Mouse (Mus musculus): Measurements from ENCODE around the gene Aebp1. TPM values are rescaled to one million over a fixed set of nuclear protein-coding genes. Genes with fewer than 3 reads are reported as not detected.
A peak's percentile ranks its signal among the peaks of the same experiment; 100 is the strongest.

The Aebp1 gene
- 8.9 and 9.7 TPM in 2 replicates for polyA plus RNA-seq (2014; fragmentation: Nextera tagmentation; extraction: Ambion mirVana)

DNA sequence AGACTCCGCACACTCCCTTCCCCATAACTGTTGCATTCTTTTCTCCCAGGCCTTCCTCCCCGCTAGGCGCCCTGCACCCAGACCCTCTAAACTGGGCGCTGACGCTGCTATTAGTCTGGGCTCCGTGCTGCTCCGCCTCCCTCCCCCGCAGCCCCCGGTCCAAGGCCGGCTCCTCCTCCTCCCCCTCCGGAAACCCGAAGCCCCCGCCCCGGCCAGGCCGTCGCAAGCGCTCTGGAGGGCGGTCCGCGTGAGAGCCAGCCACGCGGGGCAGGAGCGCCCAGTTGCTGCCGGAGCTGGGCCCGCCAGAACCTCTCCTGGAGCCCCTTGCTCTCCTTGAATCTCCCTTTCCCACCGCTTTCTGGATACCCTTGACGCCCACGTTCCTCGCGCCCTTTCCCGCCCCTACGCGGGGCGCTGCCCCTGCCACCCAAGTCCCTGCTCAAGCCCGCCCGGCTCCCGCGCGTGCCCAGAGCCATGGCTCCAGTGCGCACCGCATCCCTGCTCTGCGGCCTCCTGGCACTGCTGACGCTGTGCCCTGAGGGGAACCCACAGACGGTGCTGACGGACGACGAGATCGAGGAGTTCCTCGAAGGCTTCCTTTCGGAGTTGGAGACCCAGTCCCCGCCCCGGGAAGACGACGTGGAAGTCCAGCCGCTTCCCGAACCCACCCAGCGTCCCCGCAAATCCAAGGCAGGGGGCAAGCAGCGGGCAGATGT is at the start of gene Aebp1:
Gene Aebp1, plus strand, starts transcription at position 270 of the 716 bp plus-strand sequence.
- Histone ChIP-seq H3K9ac (ENCODE audit: low read length) (peak within 1 kb of the TSS; percentile 19; the same call in 1 of the 2 replicates), H3K27ac (ENCODE audit: low read depth, low read length) (no peak within 1 kb of the TSS), H3K4me2 (ENCODE audit: low read depth) (peak within 1 kb of the TSS; percentile 46), H3K4me1 (ENCODE audit: control insufficient read depth, insufficient read depth, low read length) (peaks cover 5% of the 10 kb centered on the region; the same call in 1 of the 2 replicates), H3K9me3 (ENCODE audit: control insufficient read depth, low read length) (no peaks in the 10 kb centered on the region), H3K36me3 (ENCODE audit: control insufficient read depth, insufficient read depth, low read length) (no peaks in the 10 kb centered on the region), H3K27me3 (ENCODE audit: control insufficient read depth, insufficient read depth, low read length) (peaks cover 17% of the 10 kb centered on the region), H3K4me3 (ENCODE audit: low read depth, low read length) (peak within 1 kb of the TSS; percentile 31)
- 3% methylated on average over 50 of the region's 59 CpGs for WGBS
- DNase-seq (ENCODE audit: low spot score) (peak; percentile 45), ATAC-seq (ENCODE audit: insufficient read depth, low FRiP score, low TSS enrichment) (no peak)

DNA sequence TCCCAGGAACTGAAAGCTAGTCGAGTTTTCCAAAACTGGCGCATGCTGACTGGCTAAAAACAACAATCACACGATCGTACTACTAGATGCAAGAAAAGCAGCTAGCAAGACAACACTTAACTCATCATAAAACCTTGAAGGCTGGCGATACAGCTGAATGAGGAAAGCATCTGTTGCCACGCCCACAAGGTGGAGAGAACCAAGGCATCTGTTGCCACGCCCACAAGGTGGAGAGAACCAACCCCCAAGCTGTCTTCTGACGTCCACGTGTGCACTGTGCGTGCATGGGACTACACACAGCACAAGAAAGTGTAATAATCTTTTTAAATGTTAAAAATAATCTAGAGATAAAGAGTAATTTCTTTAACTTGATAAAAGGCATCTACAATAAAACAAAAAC is 48.4 kb upstream of the Aebp1 start:
- no peak for ATAC-seq (ENCODE audit: insufficient read depth, low FRiP score, low TSS enrichment)
- DNase-seq (ENCODE audit: low spot score) = no peak
- no peak overlapping the region for H3K4me3 ChIP-seq (ENCODE audit: low read depth, low read length)
- no peaks in the 10 kb centered on the region for H3K4me1 ChIP-seq (ENCODE audit: control insufficient read depth, insufficient read depth, low read length)
- H3K27me3 ChIP-seq (ENCODE audit: control insufficient read depth, insufficient read depth, low read length) = no peaks in the 10 kb centered on the region
- no peak overlapping the region for H3K4me2 ChIP-seq (ENCODE audit: low read depth)
- H3K27ac ChIP-seq (ENCODE audit: low read depth, low read length) = no peak overlapping the region
- H3K9me3 ChIP-seq (ENCODE audit: control insufficient read depth, low read length) = no peaks in the 10 kb centered on the region
- no peaks in the 10 kb centered on the region for H3K36me3 ChIP-seq (ENCODE audit: control insufficient read depth, insufficient read depth, low read length)
- 80% methylated on average over 10 of the region's 10 CpGs for WGBS
- no peak overlapping the region for H3K9ac ChIP-seq (ENCODE audit: low read length)

DNA sequence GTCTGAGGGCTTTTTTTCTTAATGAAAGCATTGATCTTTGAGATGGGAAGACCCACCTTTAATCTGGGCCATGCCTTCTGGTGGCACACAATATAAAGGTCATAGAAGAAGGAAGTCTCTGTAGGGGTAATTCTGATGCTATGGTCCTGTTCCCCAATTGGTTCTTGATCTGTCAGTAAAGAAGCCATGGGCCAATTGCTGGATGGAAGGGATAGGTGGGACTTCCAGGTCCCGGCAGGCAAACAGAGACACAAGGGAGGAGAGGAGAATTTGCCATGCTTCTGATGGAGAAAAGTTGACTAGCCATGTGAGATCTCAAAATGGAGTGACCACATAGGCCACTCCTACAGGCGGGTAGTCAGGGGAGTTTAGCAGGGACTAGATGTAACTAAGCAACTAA is 42.5 kb upstream of the Aebp1 start:
- H3K4me3 ChIP-seq (ENCODE audit: low read depth, low read length) = no peak overlapping the region
- no peak overlapping the region for H3K9ac ChIP-seq (ENCODE audit: low read length)
- no peaks in the 10 kb centered on the region for H3K9me3 ChIP-seq (ENCODE audit: control insufficient read depth, low read length)
- no peaks in the 10 kb centered on the region for H3K4me1 ChIP-seq (ENCODE audit: control insufficient read depth, insufficient read depth, low read length)
- H3K27ac ChIP-seq (ENCODE audit: low read depth, low read length) = no peak overlapping the region
- no peaks in the 10 kb centered on the region for H3K27me3 ChIP-seq (ENCODE audit: control insufficient read depth, insufficient read depth, low read length)
- DNase-seq (ENCODE audit: low spot score) (no peak), ATAC-seq (ENCODE audit: insufficient read depth, low FRiP score, low TSS enrichment) (no peak)
- no peak overlapping the region for H3K4me2 ChIP-seq (ENCODE audit: low read depth)
- 62% methylated on average over 2 of the region's 2 CpGs for WGBS
- no peaks in the 10 kb centered on the region for H3K36me3 ChIP-seq (ENCODE audit: control insufficient read depth, insufficient read depth, low read length)

DNA sequence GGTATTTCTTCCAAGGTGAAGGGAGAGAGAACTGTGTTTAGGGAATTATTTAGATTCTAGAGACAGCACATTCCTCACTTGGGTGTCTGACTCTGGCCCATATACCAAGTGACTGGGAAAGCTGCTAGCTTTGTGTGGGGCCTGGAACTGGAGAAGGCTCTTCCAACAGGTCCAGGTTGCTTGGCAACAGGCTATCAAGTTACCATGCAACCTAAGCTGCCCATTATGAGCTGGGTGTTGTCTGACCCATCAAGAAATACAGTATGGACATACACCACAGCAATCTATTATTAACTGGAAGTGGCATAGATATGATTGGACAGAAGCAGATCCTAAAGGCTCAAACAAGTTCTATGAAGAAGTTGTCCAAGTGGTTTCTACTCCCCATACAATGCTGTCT is 36.3 kb upstream of the Aebp1 start:
- Histone ChIP-seq H3K9me3 (ENCODE audit: control insufficient read depth, low read length) (no peaks in the 10 kb centered on the region), H3K9ac (ENCODE audit: low read length) (no peak overlapping the region), H3K27ac (ENCODE audit: low read depth, low read length) (no peak overlapping the region), H3K4me1 (ENCODE audit: control insufficient read depth, insufficient read depth, low read length) (no peaks in the 10 kb centered on the region), H3K36me3 (ENCODE audit: control insufficient read depth, insufficient read depth, low read length) (peaks cover 4% of the 10 kb centered on the region), H3K4me2 (ENCODE audit: low read depth) (no peak overlapping the region), H3K27me3 (ENCODE audit: control insufficient read depth, insufficient read depth, low read length) (no peaks in the 10 kb centered on the region), H3K4me3 (ENCODE audit: low read depth, low read length) (no peak overlapping the region)
- DNase-seq (ENCODE audit: low spot score) (no peak), ATAC-seq (ENCODE audit: insufficient read depth, low FRiP score, low TSS enrichment) (no peak)

DNA sequence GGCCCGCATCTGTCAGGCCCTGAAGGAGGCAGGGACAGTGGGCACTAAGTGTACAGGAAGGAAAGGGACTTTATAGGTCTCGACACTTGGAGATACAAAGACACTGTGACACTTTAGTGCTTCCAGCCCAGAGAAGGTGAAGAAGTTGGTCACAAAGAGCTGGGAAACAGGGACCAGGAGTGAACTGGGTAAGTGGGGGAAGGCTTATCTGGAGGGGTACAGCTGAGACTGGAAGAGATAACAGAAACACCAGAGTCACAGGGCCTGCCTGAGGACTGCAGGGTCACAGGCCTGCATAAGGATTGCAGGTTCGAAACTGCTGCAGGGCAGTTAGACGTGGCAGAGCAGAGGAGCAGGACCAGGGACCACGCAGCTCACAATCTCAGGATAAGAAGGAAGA is 33.8 kb upstream of the Aebp1 start:
- Histone ChIP-seq H3K4me1 (ENCODE audit: control insufficient read depth, insufficient read depth, low read length) (no peaks in the 10 kb centered on the region), H3K9ac (ENCODE audit: low read length) (no peak overlapping the region), H3K27me3 (ENCODE audit: control insufficient read depth, insufficient read depth, low read length) (no peaks in the 10 kb centered on the region), H3K4me3 (ENCODE audit: low read depth, low read length) (no peak overlapping the region), H3K36me3 (ENCODE audit: control insufficient read depth, insufficient read depth, low read length) (peaks cover 4% of the 10 kb centered on the region), H3K4me2 (ENCODE audit: low read depth) (no peak overlapping the region), H3K9me3 (ENCODE audit: control insufficient read depth, low read length) (no peaks in the 10 kb centered on the region), H3K27ac (ENCODE audit: low read depth, low read length) (no peak overlapping the region)
- ATAC-seq (ENCODE audit: insufficient read depth, low FRiP score, low TSS enrichment) (no peak), DNase-seq (ENCODE audit: low spot score) (no peak)
- 91% methylated on average over 5 of the region's 5 CpGs for WGBS

DNA sequence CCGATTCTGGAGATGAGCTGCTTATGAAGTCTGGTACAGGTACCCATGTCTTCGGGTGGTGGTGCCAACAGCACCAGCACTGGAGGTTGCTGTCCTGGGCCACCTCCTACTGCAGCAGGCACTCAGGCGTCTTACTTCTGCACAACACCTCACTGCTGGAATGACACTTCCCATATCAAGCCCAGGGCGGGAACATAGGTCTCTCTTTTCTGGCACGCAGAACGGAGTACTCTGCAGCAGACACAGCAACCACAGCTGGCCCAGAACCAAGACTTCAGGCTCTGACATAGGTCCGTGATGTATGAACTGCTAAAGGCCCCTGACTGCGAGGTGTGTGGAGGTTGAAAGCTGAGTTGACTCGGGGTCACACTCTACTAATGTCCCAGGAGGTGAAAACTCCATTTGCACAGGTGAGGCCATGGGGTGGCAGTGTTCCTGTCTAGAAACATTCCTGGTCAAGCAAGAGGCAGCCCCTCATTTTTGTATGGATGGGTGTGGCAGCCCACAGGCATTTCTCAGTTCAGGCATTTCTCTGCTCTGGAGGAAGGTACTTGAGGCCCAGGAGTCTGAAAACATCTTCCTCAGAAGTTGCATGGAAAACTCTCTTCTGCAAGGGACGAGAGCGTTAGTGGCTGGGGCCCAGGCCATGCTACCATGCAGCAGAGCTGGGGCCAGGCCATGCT is 33.1 kb upstream of the Aebp1 start:
- H3K4me3 ChIP-seq (ENCODE audit: low read depth, low read length) = no peak overlapping the region
- no peak overlapping the region for H3K4me2 ChIP-seq (ENCODE audit: low read depth)
- H3K4me1 ChIP-seq (ENCODE audit: control insufficient read depth, insufficient read depth, low read length) = no peaks in the 10 kb centered on the region
- peaks cover 4% of the 10 kb centered on the region for H3K36me3 ChIP-seq (ENCODE audit: control insufficient read depth, insufficient read depth, low read length)
- DNase-seq (ENCODE audit: low spot score) (no peak), ATAC-seq (ENCODE audit: insufficient read depth, low FRiP score, low TSS enrichment) (no peak)
- WGBS = 90% methylated on average over 11 of the region's 11 CpGs
- H3K9ac ChIP-seq (ENCODE audit: low read length) = no peak overlapping the region
- no peaks in the 10 kb centered on the region for H3K27me3 ChIP-seq (ENCODE audit: control insufficient read depth, insufficient read depth, low read length)
- H3K27ac ChIP-seq (ENCODE audit: low read depth, low read length) = no peak overlapping the region
- no peaks in the 10 kb centered on the region for H3K9me3 ChIP-seq (ENCODE audit: control insufficient read depth, low read length)

DNA sequence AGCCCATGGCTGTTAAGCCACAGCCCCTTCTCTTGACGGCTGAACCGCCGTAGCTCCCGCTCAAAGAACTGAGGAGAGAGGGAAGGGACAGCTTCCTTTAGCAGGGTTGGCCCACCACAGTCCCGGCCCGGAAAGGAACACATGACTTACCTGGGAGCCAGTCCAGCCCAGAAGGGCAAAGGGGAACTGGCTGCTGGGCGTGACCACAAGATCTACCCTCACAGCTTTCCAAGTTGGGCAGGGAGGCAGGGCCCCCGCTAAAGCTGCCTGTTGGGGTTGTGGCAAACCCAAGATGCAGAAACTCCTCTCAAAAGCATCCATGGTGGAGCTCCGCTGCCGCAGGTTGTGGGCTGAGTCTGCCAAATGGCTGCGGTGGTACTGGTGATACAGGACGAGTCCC is 32.4 kb upstream of the Aebp1 start:
- no peaks in the 10 kb centered on the region for H3K9me3 ChIP-seq (ENCODE audit: control insufficient read depth, low read length)
- no peaks in the 10 kb centered on the region for H3K27me3 ChIP-seq (ENCODE audit: control insufficient read depth, insufficient read depth, low read length)
- 97% methylated on average over 12 of the region's 12 CpGs for WGBS
- H3K9ac ChIP-seq (ENCODE audit: low read length) = no peak overlapping the region
- H3K4me1 ChIP-seq (ENCODE audit: control insufficient read depth, insufficient read depth, low read length) = no peaks in the 10 kb centered on the region
- ATAC-seq (ENCODE audit: insufficient read depth, low FRiP score, low TSS enrichment) = no peak
- no peak overlapping the region for H3K27ac ChIP-seq (ENCODE audit: low read depth, low read length)
- H3K4me2 ChIP-seq (ENCODE audit: low read depth) = no peak overlapping the region
- H3K4me3 ChIP-seq (ENCODE audit: low read depth, low read length) = no peak overlapping the region
- DNase-seq (ENCODE audit: low spot score) = no peak
- H3K36me3 ChIP-seq (ENCODE audit: control insufficient read depth, insufficient read depth, low read length) = peaks cover 4% of the 10 kb centered on the region

DNA sequence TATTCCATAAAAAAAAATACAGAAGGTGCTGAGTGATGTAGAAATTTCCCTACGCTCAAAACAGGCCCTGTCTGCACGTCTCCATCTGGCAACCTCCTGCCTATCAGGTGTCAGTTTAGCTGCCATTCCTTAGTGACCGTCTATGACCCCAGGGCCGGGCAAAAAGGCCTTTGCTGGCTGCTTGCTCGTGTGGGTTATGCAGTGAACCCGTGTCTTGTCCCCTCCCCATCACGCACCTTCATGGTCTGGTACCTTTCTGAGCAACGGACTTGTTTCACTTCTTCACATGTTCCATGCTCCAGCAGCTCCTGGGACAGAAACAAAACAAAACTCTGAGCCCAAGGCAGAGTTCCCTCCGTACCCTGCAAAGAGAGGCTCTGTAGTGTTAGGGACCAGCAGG is 27.2 kb upstream of the Aebp1 start:
- no peak overlapping the region for H3K4me3 ChIP-seq (ENCODE audit: low read depth, low read length)
- H3K27ac ChIP-seq (ENCODE audit: low read depth, low read length) = no peak overlapping the region
- H3K4me2 ChIP-seq (ENCODE audit: low read depth) = no peak overlapping the region
- WGBS = 91% methylated on average over 9 of the region's 9 CpGs
- no peak for DNase-seq (ENCODE audit: low spot score)
- no peaks in the 10 kb centered on the region for H3K9me3 ChIP-seq (ENCODE audit: control insufficient read depth, low read length)
- H3K27me3 ChIP-seq (ENCODE audit: control insufficient read depth, insufficient read depth, low read length) = no peaks in the 10 kb centered on the region
- ATAC-seq (ENCODE audit: insufficient read depth, low FRiP score, low TSS enrichment) = no peak
- no peak overlapping the region for H3K9ac ChIP-seq (ENCODE audit: low read length)
- H3K36me3 ChIP-seq (ENCODE audit: control insufficient read depth, insufficient read depth, low read length) = no peaks in the 10 kb centered on the region; the same call in 1 of the 2 replicates
- H3K4me1 ChIP-seq (ENCODE audit: control insufficient read depth, insufficient read depth, low read length) = no peaks in the 10 kb centered on the region

DNA sequence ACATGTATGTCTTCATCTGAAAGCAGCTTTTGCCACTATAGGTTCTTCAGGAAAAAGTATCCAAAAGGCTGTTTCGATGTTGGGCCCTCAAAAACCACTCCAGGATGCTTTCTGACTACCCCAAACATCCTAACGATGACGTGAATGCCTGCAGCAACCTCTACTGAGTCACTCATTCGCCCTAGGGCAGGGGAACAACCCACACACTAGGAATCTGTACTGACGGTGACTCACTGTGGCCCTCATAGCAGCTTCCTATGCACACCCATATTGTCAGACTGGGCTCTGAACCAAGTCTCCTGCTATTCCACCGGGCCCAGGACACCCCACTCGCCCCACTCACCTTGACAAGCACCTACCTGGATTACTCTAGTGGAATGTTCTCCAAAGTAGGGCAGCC is 26.7 kb upstream of the Aebp1 start:
- Histone ChIP-seq H3K27me3 (ENCODE audit: control insufficient read depth, insufficient read depth, low read length) (no peaks in the 10 kb centered on the region), H3K4me1 (ENCODE audit: control insufficient read depth, insufficient read depth, low read length) (no peaks in the 10 kb centered on the region), H3K4me3 (ENCODE audit: low read depth, low read length) (no peak overlapping the region), H3K27ac (ENCODE audit: low read depth, low read length) (no peak overlapping the region), H3K9me3 (ENCODE audit: control insufficient read depth, low read length) (no peaks in the 10 kb centered on the region), H3K9ac (ENCODE audit: low read length) (no peak overlapping the region), H3K36me3 (ENCODE audit: control insufficient read depth, insufficient read depth, low read length) (no peaks in the 10 kb centered on the region; the same call in 1 of the 2 replicates), H3K4me2 (ENCODE audit: low read depth) (no peak overlapping the region)
- 90% methylated on average over 7 of the region's 7 CpGs for WGBS
- DNase-seq (ENCODE audit: low spot score) = no peak
- no peak for ATAC-seq (ENCODE audit: insufficient read depth, low FRiP score, low TSS enrichment)

Measured in neural tube, embryonic 11.5 days (tissue).